Mouse (Mus musculus) kidney, postnatal 0 days (tissue): ENCODE data around the gene Prr12. TPM values are rescaled to one million over a fixed set of nuclear protein-coding genes. Genes with fewer than 3 reads are reported as not detected.
A peak's percentile ranks its signal among the peaks of the same experiment; 100 is the strongest.

Experiments used
- ATAC-seq: fragments of 200-750 bp; cut with Nextera tagmentation; replicated peaks from 2 replicates; pipeline ENCODE4 v1.8.0; 2017; ENCODE audit warnings: low read depth, moderate number of reproducible peaks, moderate TSS enrichment, moderate library complexity; ENCODE audit not compliant: low FRiP score
- DNase-seq: peaks from one replicate; pipeline ENCODE4 v3.0.0-alpha.2; 2016; ENCODE audit warnings: low spot score
- H3K27ac ChIP-seq: fragments of 300-500 bp; sonication (generic); 2 replicates; pipeline ENCODE4 v1.5.1; 2014; ENCODE audit warnings: mild to moderate bottlenecking
- H3K27me3 ChIP-seq: fragments of 300-500 bp; sonication (generic); 2 replicates; pipeline ENCODE4 v1.6.1; 2014; ENCODE audit warnings: low read length, mixed read lengths; ENCODE audit not compliant: insufficient read depth
- H3K36me3 ChIP-seq: fragments of 300-500 bp; sonication (generic); 2 replicates; pipeline ENCODE4 v1.6.1; 2014; ENCODE audit warnings: low read length, mixed read lengths; ENCODE audit not compliant: insufficient read depth
- H3K4me1 ChIP-seq: fragments of 300-500 bp; sonication (generic); replicated peaks from 2 replicates; pipeline ENCODE4 v1.6.1; 2014; ENCODE audit warnings: antibody characterized with exemption, low read length, mixed read lengths; ENCODE audit not compliant: insufficient read depth
- H3K4me2 ChIP-seq: fragments of 300-500 bp; sonication (generic); 2 replicates; pipeline ENCODE4 v1.6.1; 2014; ENCODE audit warnings: mild to moderate bottlenecking, low read length, moderate library complexity, mixed read lengths
- H3K4me3 ChIP-seq: fragments of 300-500 bp; sonication (generic); replicated peaks from 2 replicates; pipeline ENCODE4 v1.5.1; 2014; ENCODE audit warnings: low read depth, low read length
- H3K9ac ChIP-seq: fragments of 300-500 bp; sonication (generic); 2 replicates; pipeline ENCODE4 v1.6.1; 2014; ENCODE audit warnings: low read depth, low read length
- H3K9me3 ChIP-seq: fragments of 300-500 bp; sonication (generic); replicated peaks from 2 replicates; pipeline ENCODE4 v1.6.1; 2016; ENCODE audit warnings: low read length, inconsistent platforms, mixed read lengths
- CTCF ChIP-seq: IDR thresholded peaks from 2 replicates; pipeline ENCODE4 v1.5.1; 2016; ENCODE audit warnings: antibody characterized with exemption, low read depth, mild to moderate bottlenecking, moderate library complexity
- WGBS: fragments of 180-500 bp; shearing (Covaris S2); extraction: QIAGEN DNeasy Blood & Tissue Kit; methylation state at CpG from one replicate; pipeline ENCODE4 v1.1.7; 2014; 5-methylcytosine and 5-hydroxymethylcytosine counted together
- microRNA-seq: library from miRNA; unstranded; fragments of <30 nt; microRNA quantifications from one replicate; pipeline ENCODE4, GENCODE M21; 2016
- polyA plus RNA-seq: library from polyadenylated mRNA; unstranded; fragments of >200 nt; fragmentation: Nextera tagmentation; extraction: Ambion mirVana; gene quantifications from 2 replicates; pipeline ENCODE4 v1.2.1, GENCODE M21; 2015

Gene Prr12
- polyA plus RNA-seq, 1 experiment from 2014 or later: 5.8 TPM

DNA sequence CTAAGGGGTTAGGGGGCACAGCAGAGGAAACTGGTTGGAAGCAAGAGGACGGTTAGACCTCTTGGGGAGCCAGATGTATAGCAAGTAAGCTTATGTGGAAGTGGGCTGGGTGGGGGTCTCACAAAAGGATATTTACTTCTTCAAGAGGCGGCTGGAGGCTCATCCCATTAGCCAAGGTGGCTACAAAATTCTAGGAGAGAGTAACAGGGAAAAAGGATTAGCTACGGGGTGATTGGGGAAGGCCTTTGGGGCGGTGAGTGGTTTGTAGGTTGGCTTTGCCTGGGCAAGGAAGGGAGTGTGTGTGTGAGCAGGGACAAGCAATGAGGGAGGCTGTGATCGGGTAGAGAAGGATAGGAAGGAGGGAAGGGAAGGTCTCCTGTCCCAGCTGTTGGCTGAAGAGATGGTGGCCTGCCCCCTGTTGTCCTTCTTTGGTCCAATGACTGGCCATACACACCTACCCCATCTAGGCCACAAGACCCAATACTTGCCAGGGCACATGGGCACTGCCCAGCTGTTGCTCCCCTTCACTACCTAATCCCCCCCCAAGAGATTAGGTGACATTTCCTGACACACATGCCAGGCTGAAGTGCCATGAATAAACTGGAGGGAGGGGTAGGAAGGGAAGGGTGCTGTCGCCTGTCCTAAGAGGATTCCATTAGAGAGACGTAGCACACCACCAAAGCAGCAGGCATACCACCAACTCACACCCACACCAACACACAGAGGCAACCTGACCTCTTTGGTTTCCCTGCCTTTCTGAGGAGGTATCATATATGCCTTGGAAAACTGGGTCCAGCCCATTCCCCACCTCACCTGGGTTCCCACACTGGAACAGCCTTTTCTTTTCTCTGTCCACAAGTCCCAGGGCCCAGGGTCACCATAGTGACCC is 68.5 kb downstream of the Prr12 start:
- no peak overlapping the region for H3K4me3 ChIP-seq

GRCm38 (mm10) chr7:44983085-44983484 is 69.6 kb downstream of the Prr12 start:
- 29% methylated on average over 6 of the region's 6 CpGs for WGBS
- peaks cover 15% of the 10 kb centered on the region; the same call in 1 of the 2 replicates for H3K4me1 ChIP-seq
- H3K36me3 ChIP-seq: peaks cover 41% of the 10 kb centered on the region
- TF ChIP-seq CTCF: peak; percentile 91
- DNase-seq (peak; percentile 86), ATAC-seq (no peak)
- H3K27ac ChIP-seq: no peak overlapping the region
- H3K9me3 ChIP-seq: no peaks in the 10 kb centered on the region
- no peak overlapping the region for H3K4me3 ChIP-seq
- H3K9ac ChIP-seq: no peak overlapping the region
- H3K27me3 ChIP-seq: no peaks in the 10 kb centered on the region
- no peak overlapping the region for H3K4me2 ChIP-seq

More for the DNA sequence above, 68.5 kb downstream of the Prr12 start:
- 64% methylated on average over 7 of the region's 7 CpGs for WGBS
- H3K36me3 ChIP-seq: peaks cover 29% of the 10 kb centered on the region
- H3K27ac ChIP-seq: no peak overlapping the region
- TF ChIP-seq CTCF: no peak; the same call in 1 of the 2 replicates
- no peaks in the 10 kb centered on the region for H3K9me3 ChIP-seq
- H3K4me2 ChIP-seq: peak overlapping the region; percentile 86
- H3K27me3 ChIP-seq: no peaks in the 10 kb centered on the region
- ATAC-seq (no peak), DNase-seq (no peak)
- H3K9ac ChIP-seq: 0 out of 2 replicates have a peak overlapping the region, but pooled peaks have one; percentile 18
- H3K4me1 ChIP-seq: peaks cover 19% of the 10 kb centered on the region; the same call in 1 of the 2 replicates

GRCm38 (mm10) chr7:44981539-44981938 is 71.1 kb downstream of the Prr12 start:
- H3K27me3 ChIP-seq: no peaks in the 10 kb centered on the region
- no peak for TF ChIP-seq CTCF
- DNase-seq (no peak), ATAC-seq (no peak)
- no peak overlapping the region for H3K27ac ChIP-seq
- H3K4me2 ChIP-seq: no peak overlapping the region
- H3K4me3 ChIP-seq: no peak overlapping the region
- H3K9ac ChIP-seq: no peak overlapping the region
- peaks cover 10% of the 10 kb centered on the region; the same call in 1 of the 2 replicates for H3K4me1 ChIP-seq
- peaks cover 53% of the 10 kb centered on the region for H3K36me3 ChIP-seq
- H3K9me3 ChIP-seq: no peaks in the 10 kb centered on the region
- 94% methylated on average over 8 of the region's 8 CpGs for WGBS

DNA sequence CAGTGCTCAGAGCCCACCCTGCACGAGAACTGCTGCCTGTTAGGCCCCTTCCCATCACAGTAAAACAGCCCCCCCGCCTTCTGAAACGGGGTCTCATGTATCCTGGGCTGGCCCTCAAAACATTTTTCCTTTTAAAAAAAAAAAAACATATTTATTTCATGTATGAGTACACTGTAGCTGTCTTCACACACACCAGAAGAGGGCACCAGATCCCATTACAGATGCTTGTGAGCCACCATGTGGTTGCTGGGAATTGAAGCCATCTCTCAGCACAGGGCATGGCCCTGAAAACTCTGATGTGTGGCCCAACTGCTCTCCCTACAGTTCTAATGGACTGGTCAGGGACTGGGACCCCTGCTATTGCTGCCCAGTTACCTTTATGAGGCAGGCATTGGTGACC is 74.4 kb downstream of the Prr12 start:
- Histone ChIP-seq H3K9ac (no peak overlapping the region), H3K27me3 (no peaks in the 10 kb centered on the region), H3K36me3 (peaks cover 60% of the 10 kb centered on the region), H3K4me3 (no peak overlapping the region), H3K4me2 (no peak overlapping the region), H3K27ac (no peak overlapping the region), H3K9me3 (no peaks in the 10 kb centered on the region), H3K4me1 (peaks cover 8% of the 10 kb centered on the region)
- no peak for ATAC-seq
- 94% methylated on average over 3 of the region's 3 CpGs for WGBS
- peak; percentile 18; the same call in 1 of the 2 replicates for TF ChIP-seq CTCF
- DNase-seq: no peak

Small RNA genes lying within 50 kb of the gene (microRNA-seq; reads per million reads assigned to microRNA genes)
- not detected for gene Mir7054

Other genes starting within 250 kb of the Prr12 start
- gene Nup62, start 236.8 kb downstream of the Prr12 start, polyA plus RNA-seq: 57.6 and 62.4 TPM in 2 replicates
- 0.88 and 1.0 TPM in 2 replicates for gene Il4i1, start 236.5 kb downstream of the Prr12 start, polyA plus RNA-seq
- gene Atf5, start 236.2 kb downstream of the Prr12 start, polyA plus RNA-seq: 4.2 and 5.3 TPM in 2 replicates
- gene Akt1s1, start 203.9 kb downstream of the Prr12 start, polyA plus RNA-seq: 108 and 111 TPM in 2 replicates
- 78.0 and 87.0 TPM in 2 replicates for gene Tbc1d17, start 203.8 kb downstream of the Prr12 start, polyA plus RNA-seq
- gene Pnkp, start 195.7 kb downstream of the Prr12 start, polyA plus RNA-seq: 34.0 and 36.4 TPM in 2 replicates
- gene Ptov1, start 183.1 kb downstream of the Prr12 start, polyA plus RNA-seq: 377 and 412 TPM in 2 replicates
- gene Med25, start 160.2 kb downstream of the Prr12 start, polyA plus RNA-seq: 91.4 and 97.8 TPM in 2 replicates
- 19.9 and 21.1 TPM in 2 replicates for gene Fuz, start 156.8 kb downstream of the Prr12 start, polyA plus RNA-seq
- 55.8 and 55.9 TPM in 2 replicates for gene Ap2a1, start 123.4 kb downstream of the Prr12 start, polyA plus RNA-seq
- 0.13 and 0.14 TPM in 2 replicates for gene Tsks, start 109.7 kb downstream of the Prr12 start, polyA plus RNA-seq
- 13.2 and 13.7 TPM in 2 replicates for gene Cpt1c, start 78.0 kb downstream of the Prr12 start, polyA plus RNA-seq
- 414 and 449 TPM in 2 replicates for gene Prmt1, start 66.3 kb downstream of the Prr12 start, polyA plus RNA-seq
- gene Irf3, start 55.2 kb downstream of the Prr12 start, polyA plus RNA-seq: 73.6 and 76.0 TPM in 2 replicates
- gene Bcl2l12, start 54.2 kb downstream of the Prr12 start, polyA plus RNA-seq: 42.8 and 43.4 TPM in 2 replicates
- 25.6 and 27.3 TPM in 2 replicates for gene Scaf1, start 36.5 kb downstream of the Prr12 start, polyA plus RNA-seq
- 47.6 and 53.0 TPM in 2 replicates for gene Rras, start 34.9 kb downstream of the Prr12 start, polyA plus RNA-seq
- 65.0 and 65.3 TPM in 2 replicates for gene Nosip, start 9.5 kb upstream of the Prr12 start, polyA plus RNA-seq
- 44.3 and 45.1 TPM in 2 replicates for gene Prrg2, start 9.8 kb upstream of the Prr12 start, polyA plus RNA-seq
- 215 and 228 TPM in 2 replicates for gene Rcn3, start 39.3 kb upstream of the Prr12 start, polyA plus RNA-seq
- 134 and 145 TPM in 2 replicates for gene Fcgrt, start 51.0 kb upstream of the Prr12 start, polyA plus RNA-seq
- 1,486 and 1,553 TPM in 2 replicates for gene Rps11, start 71.6 kb upstream of the Prr12 start, polyA plus RNA-seq
- gene Rpl13a, start 75.9 kb upstream of the Prr12 start, polyA plus RNA-seq: 1,804 and 1,959 TPM in 2 replicates
- gene Gm45713, start 83.3 kb upstream of the Prr12 start, polyA plus RNA-seq: 0.83 and 1.3 TPM in 2 replicates
- 2.2 and 2.4 TPM in 2 replicates for gene Flt3l, start 83.6 kb upstream of the Prr12 start, polyA plus RNA-seq
- 81.3 and 88.6 TPM in 2 replicates for gene Pih1d1, start 101.4 kb upstream of the Prr12 start, polyA plus RNA-seq
- gene Aldh16a1, start 101.7 kb upstream of the Prr12 start, polyA plus RNA-seq: 55.4 and 62.7 TPM in 2 replicates
- gene Slc17a7, start 111.1 kb upstream of the Prr12 start, polyA plus RNA-seq: 0.17 TPM in 2 replicates
- gene Gfy, start 126.7 kb upstream of the Prr12 start, polyA plus RNA-seq: not detected in 2 replicates
- not detected in 2 replicates for gene Pth2, start 128.1 kb upstream of the Prr12 start, polyA plus RNA-seq
- 0.36 and 0.43 TPM in 2 replicates for gene Ccdc155, start 152.0 kb upstream of the Prr12 start, polyA plus RNA-seq
- gene Dkkl1, start 159.3 kb upstream of the Prr12 start, polyA plus RNA-seq: 0.47 and 1.3 TPM in 2 replicates
- 94.3 and 112 TPM in 2 replicates for gene Tead2, start 162.9 kb upstream of the Prr12 start, polyA plus RNA-seq
- 2.1 and 2.6 TPM in 2 replicates for gene Cd37, start 186.2 kb upstream of the Prr12 start, polyA plus RNA-seq
- gene Slc6a16, start 188.2 kb upstream of the Prr12 start, polyA plus RNA-seq: 0.18 and 0.45 TPM in 2 replicates
- gene Slc6a21, start 224.6 kb upstream of the Prr12 start, polyA plus RNA-seq: not detected in 2 replicates